14 mouse cellular contexts compared by ENCODE assay signal in the genomic region with DNA sequence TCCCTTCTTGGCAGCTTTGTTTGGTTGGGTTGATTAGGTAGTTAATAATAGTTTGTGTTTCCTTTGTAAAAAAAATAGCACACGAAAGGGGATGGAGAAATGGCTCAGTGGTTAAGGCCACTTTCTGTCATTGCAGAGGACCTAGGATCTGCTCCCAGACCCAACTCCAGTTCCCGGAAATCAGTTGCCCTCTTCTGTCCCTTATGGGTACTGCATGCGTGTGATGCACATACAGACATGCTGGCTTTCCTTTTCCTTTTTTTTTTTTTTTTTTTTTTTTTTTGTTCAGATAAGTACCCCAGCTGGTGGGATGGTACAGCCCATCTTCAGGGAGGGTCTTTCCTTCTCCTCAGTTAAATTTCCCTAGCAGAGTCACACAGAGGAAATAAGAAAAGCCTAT. TPM values are rescaled to one million over a fixed set of nuclear protein-coding genes. Genes with fewer than 3 reads are reported as not detected.
DNase-seq lines count a peak whose midpoint lies in the region; ATAC-seq and TF ChIP-seq lines count a peak whose summit lies in the region.
"Had no signal": no experiment of that assay in that cellular context is flagged by ENCODE, and none has a peak within 500 bp of the region (broad histone marks: within the 10 kb centered on the region; RNA-seq: fewer than 3 reads in every experiment).

No protein-coding gene starts in this region.

- TF ChIP-seq POLR2A in brain, embryonic 14.5 days (IDR thresholded peaks at IDR 0.05; ENCODE audit: borderline replicate concordance, extremely low read depth, insufficient read depth, insufficient read length, poor library complexity, severe bottlenecking) = no peak

- no peak for DNase-seq in left cerebral cortex, adult 2 months (ENCODE audit: extremely low spot score in 1 of 2, low spot score in 2 of 2)
- DNase-seq in left cerebral cortex, postnatal 4 days = no peak
- peak; percentile 26 for DNase-seq in 3T3-L1 (ENCODE audit: low read depth, low spot score)
- DNase-seq in 416B (ENCODE audit: low read depth) = peak; percentile 18
- DNase-seq in brain, embryonic 14.5 days (ENCODE audit: low read depth) = no peak
- no peak for DNase-seq in layer of hippocampus, adult 9-11 months
- DNase-seq: cerebellum, adult 8-10 months; gastrocnemius, postnatal 14 days; kidney, postnatal 25 days had no signal

- peak; percentile 36 for TF ChIP-seq CTCF in left cerebral cortex, adult 2 months (IDR thresholded peaks at IDR 0.05)
- peak; percentile 51; the same call in 1 of the 2 replicates for TF ChIP-seq CTCF in brain, embryonic 14.5 days (IDR thresholded peaks at IDR 0.05; ENCODE audit: borderline replicate concordance, extremely low read depth, insufficient read depth, insufficient read length)

- no peak overlapping the region for H3K27ac ChIP-seq in left cerebral cortex, adult 2 months
- H3K27ac ChIP-seq: forebrain, embryonic 15.5 days; heart, embryonic 15.5 days; midbrain, embryonic 13.5 days; stomach, embryonic 15.5 days had no signal

- no peak for ATAC-seq in megakaryocyte, adult 5-6 weeks (ENCODE audit: poor library complexity, severe bottlenecking)
- ATAC-seq: forebrain, embryonic 15.5 days; midbrain, embryonic 13.5 days had no signal

- intact Hi-C loops in left cerebral cortex, adult 2 months (cut with DNase I) = no loop called here
- intact Hi-C loops in left cerebral cortex, postnatal 4 days (cut with DNase I) = no loop called here

- H3K4me3 ChIP-seq in left cerebral cortex, adult 2 months = no peak overlapping the region
- H3K4me3 ChIP-seq: forebrain, embryonic 15.5 days; heart, embryonic 15.5 days; midbrain, embryonic 13.5 days; stomach, embryonic 15.5 days had no signal

RNA-seq across cellular contexts. Expression of a gene that starts 20.1 kb away (rescaled TPM):
- total RNA-seq in left cerebral cortex, adult 2 months (2021) = 1 to 10 TPM; 8.0 to 9.4 TPM
- 1 to 10 TPM; 6.7 to 7.6 TPM for total RNA-seq in left cerebral cortex, postnatal 4 days (2021)
- polyA plus RNA-seq in brain, embryonic 14.5 days (2012; rRNA removed) = 5.9 and 9.8 TPM in 2 replicates
- total RNA-seq in megakaryocyte, adult 5-6 weeks (2015) = 1.2 and 1.7 TPM in 2 replicates
- total RNA-seq in megakaryocyte, adult 5-6 weeks (2017) = 0.81 and 1.4 TPM in 2 replicates

Comparison
In these comparisons a context has a peak if more than half of its experiments do, and no peak if none do; other contexts are left out.
1. DNase-seq: peak in 3T3-L1 (single experiment) and 416B (single experiment); none in left cerebral cortex, adult 2 months (0 of 2), left cerebral cortex, postnatal 4 days (single experiment), brain, embryonic 14.5 days (single experiment) and layer of hippocampus, adult 9-11 months (single experiment).